Mouse (Mus musculus) midbrain, embryonic 16.5 days (tissue): Measurements from ENCODE around the gene Samd4b. TPM values are rescaled to one million over a fixed set of nuclear protein-coding genes. Genes with fewer than 3 reads are reported as not detected.
"Not testable (repeated sequence)": the region's sequence is repeated elsewhere in the genome, so short reads cannot be mapped to it uniquely, and the experiment has no call there.

Experiments used
- ATAC-seq: fragments of 200-750 bp; cut with Nextera tagmentation; 2 replicates; pipeline ENCODE4 v1.8.0; 2017; ENCODE audit warnings: moderate TSS enrichment
- H3K27ac ChIP-seq: fragments of 300-500 bp; sonication (generic); 2 replicates; pipeline ENCODE4 v1.5.1; 2014; ENCODE audit warnings: mild to moderate bottlenecking, low read length, mixed read lengths
- H3K27me3 ChIP-seq: fragments of 300-500 bp; sonication (generic); 2 replicates; pipeline ENCODE4 v1.6.1; 2014; ENCODE audit warnings: low read depth, low read length, mixed read lengths; ENCODE audit not compliant: control insufficient read depth, insufficient read depth
- H3K36me3 ChIP-seq: fragments of 300-500 bp; sonication (generic); 2 replicates; pipeline ENCODE4 v1.6.1; 2014; ENCODE audit warnings: mild to moderate bottlenecking, low read length, moderate library complexity, mixed read lengths; ENCODE audit not compliant: control insufficient read depth, insufficient read depth
- H3K4me1 ChIP-seq: fragments of 300-500 bp; sonication (generic); 2 replicates; pipeline ENCODE4 v1.6.1; 2014; ENCODE audit warnings: mild to moderate bottlenecking, low read length, mixed read lengths; ENCODE audit not compliant: control insufficient read depth, insufficient read depth
- H3K4me2 ChIP-seq: fragments of 300-500 bp; sonication (generic); 2 replicates; pipeline ENCODE4 v1.6.1; 2014; ENCODE audit warnings: mild to moderate bottlenecking, low read length, mixed read lengths
- H3K4me3 ChIP-seq: fragments of 300-500 bp; sonication (generic); 2 replicates; pipeline ENCODE4 v1.5.1; 2014; ENCODE audit warnings: low read depth, mild to moderate bottlenecking, low read length, moderate library complexity, mixed read lengths
- H3K9ac ChIP-seq: fragments of 300-500 bp; sonication (generic); 2 replicates; pipeline ENCODE4 v1.6.1; 2014; ENCODE audit warnings: low read depth, low read length, mixed read lengths
- H3K9me3 ChIP-seq: fragments of 300-500 bp; sonication (generic); replicated peaks from 2 replicates; pipeline ENCODE4 v1.6.1; 2014; ENCODE audit warnings: mild to moderate bottlenecking, low read length, mixed read lengths; ENCODE audit not compliant: control insufficient read depth, poor library complexity, severe bottlenecking
- WGBS: fragments of 180-500 bp; shearing (Covaris S2); extraction: QIAGEN DNeasy Blood & Tissue Kit; methylation state at CpG from one replicate; pipeline ENCODE4 v1.1.7; 2014; 5-methylcytosine and 5-hydroxymethylcytosine counted together
- polyA plus RNA-seq: library from polyadenylated mRNA; unstranded; fragments of >200 nt; fragmentation: Nextera tagmentation; extraction: Ambion mirVana; gene quantifications from 2 replicates; pipeline ENCODE4 v1.2.1, GENCODE M21; 2015

Gene Samd4b
- polyA plus RNA-seq, 1 experiment from 2014 or later: 20.4 TPM

DNA sequence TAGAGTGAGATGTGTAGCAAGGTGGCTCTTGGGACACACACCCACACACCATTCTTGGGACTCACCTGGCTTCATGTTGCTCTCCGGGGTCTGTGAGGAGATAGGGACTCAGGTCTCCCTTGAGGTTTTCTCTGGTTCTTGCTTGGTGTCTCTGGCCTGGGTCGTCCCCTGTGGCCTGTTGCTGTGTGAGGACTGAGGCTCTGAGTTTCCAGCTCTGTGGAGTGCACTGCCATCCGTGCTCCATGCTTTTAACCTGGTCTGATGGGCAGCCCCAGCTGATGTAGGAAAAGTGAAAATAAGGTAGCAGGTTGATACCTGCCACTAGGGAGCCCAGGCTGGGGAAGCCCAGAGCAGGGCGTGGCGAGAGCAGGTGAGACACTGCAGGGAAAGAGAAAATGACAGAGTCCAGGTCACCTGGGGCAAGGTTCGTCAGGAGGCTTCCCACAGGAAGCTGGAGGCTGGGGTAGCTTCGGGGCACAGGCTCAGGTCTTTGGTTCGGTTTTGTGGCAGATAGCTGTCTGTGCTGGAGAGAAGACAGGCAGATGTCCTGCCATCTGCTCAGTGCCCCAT, 87.5 kb downstream of the Samd4b start, which contains the start of gene Ifnl2:
Gene Ifnl2, minus strand, starts transcription at position 51 of the 570 bp plus-strand sequence.
- H3K9ac ChIP-seq, H3K4me2 ChIP-seq, H3K4me3 ChIP-seq, H3K27ac ChIP-seq, H3K9me3 ChIP-seq, ATAC-seq, H3K36me3 ChIP-seq, H3K4me1 ChIP-seq, H3K27me3 ChIP-seq: not testable (repeated sequence)
- WGBS: 69% methylated on average over 8 of the region's 8 CpGs

DNA sequence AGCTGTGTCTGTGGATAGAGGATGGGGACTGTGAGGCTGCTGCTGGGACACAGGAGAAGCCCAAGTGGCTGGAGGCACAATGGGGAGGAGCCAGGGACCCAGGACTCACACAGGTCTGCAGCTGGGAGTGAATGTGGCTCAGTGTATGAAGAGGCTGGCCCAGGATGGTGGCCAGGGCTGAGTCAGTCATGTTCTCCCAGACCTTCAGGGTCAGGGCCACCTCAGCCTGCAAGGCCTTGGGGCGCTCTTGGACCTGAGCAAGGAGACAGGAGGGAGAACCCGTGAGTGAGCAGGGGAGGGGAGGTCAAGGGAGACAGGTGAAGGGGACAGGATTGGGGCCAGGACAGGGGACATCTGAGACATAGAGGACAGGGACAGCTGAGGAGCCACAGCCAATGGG, 88.8 kb downstream of the Samd4b start:
- H3K36me3 ChIP-seq, H3K27ac ChIP-seq, H3K9ac ChIP-seq, H3K4me1 ChIP-seq, H3K9me3 ChIP-seq, ATAC-seq, H3K27me3 ChIP-seq, H3K4me3 ChIP-seq, H3K4me2 ChIP-seq: not testable (repeated sequence)
- WGBS: no CpG with 5 or more reads among the region's 2 CpGs

DNA sequence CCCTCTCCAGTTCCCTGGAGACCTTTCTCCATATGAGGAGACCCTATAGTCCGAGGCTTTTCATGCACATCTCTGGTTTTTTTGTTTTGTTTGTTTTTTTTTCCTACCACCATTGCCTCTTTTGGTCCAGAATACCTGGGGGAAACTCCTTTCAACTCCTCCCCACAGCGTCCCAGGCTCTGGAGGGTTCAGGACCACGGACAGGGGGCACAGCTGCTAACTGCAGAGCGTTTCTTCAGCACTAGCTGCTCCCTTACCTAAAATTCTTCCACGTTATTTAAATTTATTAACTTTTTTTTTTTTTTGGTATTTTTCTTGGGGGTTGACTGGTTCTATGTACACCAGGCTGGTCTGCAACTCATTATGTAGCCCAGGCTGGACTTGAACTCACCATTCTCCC, 92.4 kb downstream of the Samd4b start:
- no peak for ATAC-seq
- Histone ChIP-seq H3K27me3 (no peaks in the 10 kb centered on the region), H3K36me3 (no peaks in the 10 kb centered on the region), H3K4me2 (no peak overlapping the region), H3K27ac (no peak overlapping the region), H3K4me3 (no peak overlapping the region), H3K4me1 (no peaks in the 10 kb centered on the region), H3K9me3 (no peaks in the 10 kb centered on the region; the same call in 1 of the 2 replicates), H3K9ac (no peak overlapping the region)
- 9% methylated on average over 5 of the region's 5 CpGs for WGBS

DNA sequence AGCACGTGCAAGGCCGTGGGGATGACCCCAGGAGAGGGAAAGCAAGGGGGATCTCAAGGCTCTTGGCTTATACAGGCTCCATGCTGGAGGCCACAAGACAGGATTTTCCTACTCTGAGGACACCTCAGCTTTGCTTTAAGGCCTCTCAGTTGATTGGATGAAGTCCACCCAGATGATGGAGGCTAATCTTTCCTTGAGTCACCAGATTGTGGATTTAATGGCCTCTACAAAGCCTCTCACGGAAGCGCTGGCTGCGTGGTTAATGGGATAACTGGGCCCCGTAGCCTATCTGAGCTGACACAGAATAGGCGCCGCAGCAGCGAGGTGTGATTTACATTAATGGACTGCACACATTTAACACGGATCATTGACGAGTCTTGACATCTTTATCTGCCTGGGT, 102.5 kb downstream of the Samd4b start:
- no peak overlapping the region; the same call in 1 of the 2 replicates for H3K27ac ChIP-seq
- no peaks in the 10 kb centered on the region for H3K9me3 ChIP-seq
- no peaks in the 10 kb centered on the region for H3K27me3 ChIP-seq
- no peak overlapping the region for H3K4me2 ChIP-seq
- no peak overlapping the region for H3K4me3 ChIP-seq
- peak; percentile 32; the same call in 1 of the 2 replicates for ATAC-seq
- no peaks in the 10 kb centered on the region for H3K4me1 ChIP-seq
- no peaks in the 10 kb centered on the region for H3K36me3 ChIP-seq
- WGBS: 25% methylated on average over 11 of the region's 11 CpGs
- no peak overlapping the region for H3K9ac ChIP-seq

DNA sequence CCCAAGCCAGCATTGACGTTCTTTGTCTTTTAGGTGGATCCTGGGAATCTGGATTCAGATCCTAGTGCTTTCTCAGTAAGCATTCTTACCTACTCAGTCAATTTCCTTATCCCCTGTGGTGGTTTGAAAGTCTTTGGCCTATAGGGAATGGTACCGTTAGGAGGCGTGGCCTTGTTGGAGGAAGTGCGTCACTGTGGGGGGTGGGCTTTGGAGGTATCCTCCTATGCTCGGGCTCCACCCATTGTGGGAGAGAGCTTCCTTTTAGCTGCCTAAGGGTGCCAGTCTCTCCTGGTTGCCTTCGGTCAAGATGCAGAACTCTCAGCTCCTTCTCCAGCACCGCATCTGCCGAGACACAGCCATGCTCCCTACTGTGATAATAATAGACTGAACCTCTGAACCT, 105.6 kb downstream of the Samd4b start:
- H3K9ac ChIP-seq: no peak overlapping the region
- peaks cover 6% of the 10 kb centered on the region; the same call in 1 of the 2 replicates for H3K4me1 ChIP-seq
- H3K4me2 ChIP-seq: no peak overlapping the region
- 85% methylated on average over 8 of the region's 8 CpGs for WGBS
- H3K36me3 ChIP-seq: no peaks in the 10 kb centered on the region
- ATAC-seq: no peak
- no peak overlapping the region for H3K27ac ChIP-seq
- H3K9me3 ChIP-seq: no peaks in the 10 kb centered on the region
- peaks cover under 1% of the 10 kb centered on the region; the same call in 1 of the 2 replicates for H3K27me3 ChIP-seq
- H3K4me3 ChIP-seq: no peak overlapping the region

DNA sequence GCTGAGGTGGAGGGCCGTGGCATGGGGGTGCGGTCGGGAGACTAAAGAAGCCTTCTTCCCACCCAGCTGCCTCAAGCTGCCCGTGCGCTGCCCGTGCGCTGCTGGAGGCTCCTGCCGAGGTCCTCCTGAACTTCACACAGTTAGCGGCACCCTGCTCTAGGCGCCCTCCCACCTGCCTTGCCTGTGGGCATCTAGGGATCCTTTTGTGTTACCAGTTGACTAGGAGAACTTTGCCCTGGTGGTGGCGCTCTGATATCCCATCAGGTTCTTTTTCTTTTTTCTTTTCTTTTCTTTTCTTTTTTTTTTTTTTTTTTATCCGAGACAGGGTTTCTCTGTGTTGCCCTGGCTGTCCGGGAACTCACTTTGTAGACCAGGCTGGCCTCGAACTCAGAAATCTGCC, 107.0 kb downstream of the Samd4b start:
- Histone ChIP-seq H3K36me3 (no peaks in the 10 kb centered on the region), H3K4me3 (no peak overlapping the region), H3K4me2 (no peak overlapping the region; the same call in 1 of the 2 replicates), H3K9ac (no peak overlapping the region), H3K27me3 (peaks cover 2% of the 10 kb centered on the region; the same call in 1 of the 2 replicates), H3K27ac (no peak overlapping the region), H3K4me1 (peaks cover 6% of the 10 kb centered on the region; the same call in 1 of the 2 replicates), H3K9me3 (no peaks in the 10 kb centered on the region)
- ATAC-seq: no peak
- 34% methylated on average over 14 of the region's 14 CpGs for WGBS

DNA sequence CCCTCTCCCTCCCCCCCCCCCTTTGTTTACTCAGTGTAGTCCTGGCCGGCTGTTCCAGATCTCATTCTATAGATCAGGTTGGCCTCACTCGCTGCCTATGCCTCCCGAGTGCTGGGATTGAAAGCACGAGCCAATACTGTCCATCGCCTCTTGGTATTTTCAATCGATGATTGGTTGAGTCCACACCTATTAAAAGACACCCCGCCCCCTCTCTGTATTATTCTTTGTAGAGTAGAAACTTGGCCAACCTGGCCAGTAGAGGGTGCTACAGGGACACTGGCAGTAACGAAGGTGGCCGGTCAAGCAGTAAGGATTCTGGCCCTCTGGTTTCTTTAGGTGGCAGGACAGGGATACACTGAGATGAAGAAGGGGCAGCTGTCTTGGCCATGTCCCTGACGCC, 107.5 kb downstream of the Samd4b start:
- Histone ChIP-seq H3K9ac (no peak overlapping the region), H3K27me3 (peaks cover 2% of the 10 kb centered on the region; the same call in 1 of the 2 replicates), H3K27ac (no peak overlapping the region), H3K4me2 (no peak overlapping the region; the same call in none of the 2 replicates), H3K4me1 (peaks cover 6% of the 10 kb centered on the region; the same call in 1 of the 2 replicates), H3K4me3 (no peak overlapping the region), H3K9me3 (no peaks in the 10 kb centered on the region), H3K36me3 (no peaks in the 10 kb centered on the region)
- WGBS: 3% methylated on average over 10 of the region's 10 CpGs
- ATAC-seq: no peak

DNA sequence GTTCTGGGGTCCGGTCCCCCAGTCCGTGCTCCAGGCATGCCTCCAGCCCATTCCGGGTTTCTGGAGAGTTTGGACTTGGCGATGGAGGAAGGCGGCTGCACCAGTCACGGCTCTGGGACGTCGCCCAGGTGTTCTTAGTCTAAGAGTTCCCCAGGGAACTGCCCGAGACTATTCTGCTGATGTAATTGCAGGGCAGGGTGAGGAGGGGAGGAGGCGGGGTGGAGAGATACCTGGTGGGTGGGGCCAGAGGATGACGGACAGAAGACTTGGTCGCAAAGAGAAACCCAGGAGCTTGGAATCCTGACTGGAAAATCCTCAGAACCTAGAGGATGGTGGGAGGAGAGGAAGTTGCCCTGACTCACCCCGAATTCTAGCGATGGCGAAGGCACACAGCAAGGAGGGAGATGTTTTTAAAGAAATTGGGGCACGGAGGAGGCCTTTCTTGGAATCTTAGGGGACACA, 109.9 kb downstream of the Samd4b start:
- Histone ChIP-seq H3K36me3 (no peaks in the 10 kb centered on the region), H3K27me3 (peaks cover 2% of the 10 kb centered on the region; the same call in 1 of the 2 replicates), H3K9ac (peak overlapping the region; percentile 27; the same call in 1 of the 2 replicates), H3K4me3 (peak overlapping the region; percentile 23), H3K4me1 (peaks cover 6% of the 10 kb centered on the region; the same call in 1 of the 2 replicates), H3K9me3 (no peaks in the 10 kb centered on the region), H3K27ac (no peak overlapping the region), H3K4me2 (peak overlapping the region; percentile 60)
- no peak for ATAC-seq
- 7% methylated on average over 16 of the region's 16 CpGs for WGBS

DNA sequence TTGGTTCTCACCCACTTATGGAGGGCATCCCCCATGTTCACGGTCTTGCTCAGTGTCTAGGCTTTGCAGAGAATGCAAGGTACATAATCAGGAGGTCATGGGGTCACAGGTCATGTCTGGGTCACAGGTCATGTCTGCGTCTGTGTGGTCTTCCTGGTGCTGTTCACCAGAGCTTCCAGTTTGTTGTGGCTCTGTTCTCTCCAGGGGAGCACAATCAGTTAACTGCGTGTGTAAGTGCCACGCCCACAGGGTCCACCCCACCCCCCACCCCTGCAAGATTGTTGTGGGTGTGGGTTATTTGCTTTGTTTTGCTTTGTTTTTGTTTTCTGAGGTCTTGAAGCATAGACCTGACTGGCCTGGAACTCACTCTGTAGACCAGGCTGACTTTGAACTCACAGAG, 113.8 kb downstream of the Samd4b start:
- no peak for ATAC-seq
- Histone ChIP-seq H3K36me3 (no peaks in the 10 kb centered on the region), H3K27ac (no peak overlapping the region), H3K9ac (no peak overlapping the region), H3K4me2 (no peak overlapping the region), H3K4me3 (no peak overlapping the region), H3K27me3 (peaks cover 2% of the 10 kb centered on the region; the same call in 1 of the 2 replicates), H3K9me3 (no peaks in the 10 kb centered on the region), H3K4me1 (peaks cover 6% of the 10 kb centered on the region; the same call in 1 of the 2 replicates)
- 47% methylated on average over 4 of the region's 4 CpGs for WGBS
